Mouse (Mus musculus) embryonic facial prominence, embryonic 11.5 days (tissue): ENCODE measurements at regions not wholly inside any gene's neighbourhood (a gene's known extent, or its start where the extent isn't known, plus 50 kb on each side); places are given as distances from the start of the nearest gene placed in this dataset.

Source experiments
- ATAC-seq: fragments of 200-750 bp; cut with Nextera tagmentation; replicated peaks from 2 replicates; pipeline ENCODE4 v1.8.0; 2017; ENCODE audit warnings: low read depth; ENCODE audit not compliant: insufficient number of reproducible peaks, low FRiP score, low TSS enrichment
- DNase-seq: peaks from one replicate; pipeline ENCODE4 v3.0.0-alpha.2; 2015; ENCODE audit warnings: low spot score
- H3K27ac ChIP-seq: fragments of 300-500 bp; sonication (generic); replicated peaks from 2 replicates; pipeline ENCODE4 v1.5.1; 2014; ENCODE audit warnings: mild to moderate bottlenecking, low read depth, low read length, control low read depth
- H3K27me3 ChIP-seq: fragments of 300-500 bp; sonication (generic); 2 replicates; pipeline ENCODE4 v1.6.1; 2014; ENCODE audit warnings: mild to moderate bottlenecking, low read length, moderate library complexity, mixed read lengths; ENCODE audit not compliant: control insufficient read depth, insufficient read depth
- H3K36me3 ChIP-seq: fragments of 300-500 bp; sonication (generic); replicated peaks from 2 replicates; pipeline ENCODE4 v1.6.1; 2014; ENCODE audit warnings: low read depth, mild to moderate bottlenecking, low read length, moderate library complexity, mixed read lengths; ENCODE audit not compliant: control insufficient read depth, insufficient read depth
- H3K4me1 ChIP-seq: fragments of 300-500 bp; sonication (generic); 2 replicates; pipeline ENCODE4 v1.6.1; 2014; ENCODE audit warnings: low read length, mixed read lengths; ENCODE audit not compliant: control insufficient read depth, insufficient read depth
- H3K4me2 ChIP-seq: fragments of 300-500 bp; sonication (generic); 2 replicates; pipeline ENCODE4 v1.6.1; 2014; ENCODE audit warnings: low read depth, mild to moderate bottlenecking, control low read depth, low read length, moderate library complexity
- H3K4me3 ChIP-seq: fragments of 300-500 bp; sonication (generic); 2 replicates; pipeline ENCODE4 v1.5.1; 2014; ENCODE audit warnings: low read depth, low read length, control low read depth
- H3K9ac ChIP-seq: fragments of 300-500 bp; sonication (generic); replicated peaks from 2 replicates; pipeline ENCODE4 v1.6.1; 2014; ENCODE audit warnings: mild to moderate bottlenecking, control low read depth, low read length
- H3K9me3 ChIP-seq: fragments of 300-500 bp; sonication (generic); replicated peaks from 2 replicates; pipeline ENCODE4 v1.6.1; 2016; ENCODE audit warnings: mild to moderate bottlenecking, low read length, inconsistent platforms, mixed read lengths; ENCODE audit not compliant: control insufficient read depth
- WGBS: fragments of 180-500 bp; shearing (Covaris S2); extraction: QIAGEN DNeasy Blood & Tissue Kit; methylation state at CpG from one replicate; pipeline ENCODE4 v1.1.7; 2014; 5-methylcytosine and 5-hydroxymethylcytosine counted together

GRCm38 (mm10) chr10:21684286-21685013 lies 91.5 kb downstream of the 1700020N01Rik start:
- Histone ChIP-seq H3K27me3 (no peaks in the 10 kb centered on the region), H3K4me3 (no peak overlapping the region), H3K9me3 (no peaks in the 10 kb centered on the region), H3K9ac (no peak overlapping the region), H3K36me3 (no peaks in the 10 kb centered on the region), H3K27ac (no peak overlapping the region), H3K4me1 (no peaks in the 10 kb centered on the region), H3K4me2 (no peak overlapping the region)
- DNase-seq = no peak
- 57% methylated on average over 9 of the region's 9 CpGs for WGBS
- no peak for ATAC-seq

- Histone ChIP-seq H3K4me2 (no peak overlapping the region), H3K4me3 (no peak overlapping the region), H3K9ac (no peak overlapping the region), H3K27ac (no peak overlapping the region), H3K36me3 (no peaks in the 10 kb centered on the region), H3K4me1 (no peaks in the 10 kb centered on the region), H3K9me3 (no peaks in the 10 kb centered on the region), H3K27me3 (no peaks in the 10 kb centered on the region)
- no peak for ATAC-seq
- WGBS = 25% methylated on average over 9 of the region's 9 CpGs
- no peak for DNase-seq
These were observed 92.3 kb downstream of the 1700020N01Rik start for GRCm38 (mm10) chr10:21685122-21685798.

GRCm38 (mm10) chr10:21686060-21686459 lies 93.1 kb downstream of the 1700020N01Rik start:
- Histone ChIP-seq H3K27ac (no peak overlapping the region), H3K9me3 (no peaks in the 10 kb centered on the region), H3K4me1 (no peaks in the 10 kb centered on the region), H3K27me3 (no peaks in the 10 kb centered on the region), H3K4me2 (no peak overlapping the region), H3K4me3 (no peak overlapping the region), H3K36me3 (no peaks in the 10 kb centered on the region), H3K9ac (no peak overlapping the region)
- ATAC-seq (no peak), DNase-seq (no peak)
- WGBS = 62% methylated on average over 9 of the region's 9 CpGs

GRCm38 (mm10) chr10:21687484-21687883 lies 94.5 kb downstream of the 1700020N01Rik start:
- H3K27ac ChIP-seq = no peak overlapping the region
- DNase-seq = no peak
- no peaks in the 10 kb centered on the region for H3K4me1 ChIP-seq
- no peak overlapping the region for H3K4me3 ChIP-seq
- no peaks in the 10 kb centered on the region for H3K27me3 ChIP-seq
- no peak overlapping the region for H3K9ac ChIP-seq
- H3K9me3 ChIP-seq = no peaks in the 10 kb centered on the region
- 86% methylated on average over 7 of the region's 7 CpGs for WGBS
- no peak for ATAC-seq
- no peaks in the 10 kb centered on the region for H3K36me3 ChIP-seq
- no peak overlapping the region for H3K4me2 ChIP-seq

GRCm38 (mm10) chr10:21688513-21688912 lies 95.6 kb downstream of the 1700020N01Rik start:
- no peaks in the 10 kb centered on the region for H3K9me3 ChIP-seq
- ATAC-seq (no peak), DNase-seq (no peak)
- no peak overlapping the region for H3K4me3 ChIP-seq
- H3K4me1 ChIP-seq = no peaks in the 10 kb centered on the region
- H3K4me2 ChIP-seq = no peak overlapping the region
- no peak overlapping the region for H3K27ac ChIP-seq
- no peaks in the 10 kb centered on the region for H3K27me3 ChIP-seq
- 77% methylated on average over 7 of the region's 7 CpGs for WGBS
- H3K9ac ChIP-seq = no peak overlapping the region
- H3K36me3 ChIP-seq = no peaks in the 10 kb centered on the region

- Histone ChIP-seq H3K27me3 (no peaks in the 10 kb centered on the region), H3K4me2 (no peak overlapping the region), H3K4me3 (no peak overlapping the region), H3K36me3 (no peaks in the 10 kb centered on the region), H3K9ac (no peak overlapping the region), H3K27ac (no peak overlapping the region), H3K4me1 (no peaks in the 10 kb centered on the region), H3K9me3 (no peaks in the 10 kb centered on the region)
- DNase-seq (no peak), ATAC-seq (no peak)
- WGBS = 87% methylated on average over 9 of the region's 9 CpGs
These were observed 96.9 kb downstream of the 1700020N01Rik start for GRCm38 (mm10) chr10:21689847-21690269.

- Histone ChIP-seq H3K9me3 (no peaks in the 10 kb centered on the region), H3K27me3 (no peaks in the 10 kb centered on the region), H3K4me3 (no peak overlapping the region), H3K36me3 (no peaks in the 10 kb centered on the region), H3K27ac (no peak overlapping the region), H3K4me1 (no peaks in the 10 kb centered on the region), H3K9ac (no peak overlapping the region), H3K4me2 (no peak overlapping the region)
- ATAC-seq = no peak
- DNase-seq = no peak
- WGBS = 80% methylated on average over 5 of the region's 5 CpGs
These were observed 102.2 kb downstream of the 1700020N01Rik start for GRCm38 (mm10) chr10:21695185-21695584.

GRCm38 (mm10) chr10:21696671-21697070 lies 103.7 kb downstream of the 1700020N01Rik start:
- no peaks in the 10 kb centered on the region for H3K27me3 ChIP-seq
- DNase-seq (no peak), ATAC-seq (no peak)
- no peaks in the 10 kb centered on the region for H3K4me1 ChIP-seq
- H3K4me3 ChIP-seq = no peak overlapping the region
- 91% methylated on average over 5 of the region's 5 CpGs for WGBS
- H3K9me3 ChIP-seq = no peaks in the 10 kb centered on the region
- H3K36me3 ChIP-seq = no peaks in the 10 kb centered on the region
- no peak overlapping the region for H3K27ac ChIP-seq
- no peak overlapping the region for H3K9ac ChIP-seq
- no peak overlapping the region for H3K4me2 ChIP-seq
